Mouse (Mus musculus) forebrain, postnatal 0 days (tissue): ENCODE results near the gene Gdpgp1. TPM values are rescaled to one million over a fixed set of nuclear protein-coding genes. Genes with fewer than 3 reads are reported as not detected.

Source experiments
- ATAC-seq: fragments of 200-750 bp; cut with Nextera tagmentation; 2 replicates; pipeline ENCODE4 v1.8.0; 2017; ENCODE audit warnings: mild to moderate bottlenecking, moderate library complexity
- DNase-seq: peaks from one replicate; pipeline ENCODE4 v3.0.0-alpha.2; 2015
- H3K27ac ChIP-seq: fragments of 300-500 bp; sonication (generic); 2 replicates; pipeline ENCODE4 v1.5.1; 2014; ENCODE audit warnings: low read depth, mild to moderate bottlenecking, antibody characterized with exemption, low read length, moderate library complexity, mixed read lengths
- H3K27me3 ChIP-seq: fragments of 300-500 bp; sonication (generic); 2 replicates; pipeline ENCODE4 v1.6.1; 2014; ENCODE audit warnings: mild to moderate bottlenecking, low read length, mixed read lengths; ENCODE audit not compliant: insufficient read depth
- H3K36me3 ChIP-seq: fragments of 300-500 bp; sonication (generic); 2 replicates; pipeline ENCODE4 v1.6.1; 2014; ENCODE audit warnings: mild to moderate bottlenecking, moderate library complexity; ENCODE audit not compliant: insufficient read depth
- H3K4me1 ChIP-seq: fragments of 300-500 bp; sonication (generic); 2 replicates; pipeline ENCODE4 v1.6.1; 2014; ENCODE audit warnings: antibody characterized with exemption; ENCODE audit not compliant: insufficient read depth
- H3K4me2 ChIP-seq: fragments of 300-500 bp; sonication (generic); 2 replicates; pipeline ENCODE4 v1.6.1; 2014; ENCODE audit warnings: low read depth, mild to moderate bottlenecking, moderate library complexity
- H3K4me3 ChIP-seq: fragments of 300-500 bp; sonication (generic); 2 replicates; pipeline ENCODE4 v1.5.1; 2014; ENCODE audit warnings: low read depth, low read length, mixed read lengths
- H3K9ac ChIP-seq: fragments of 300-500 bp; sonication (generic); 2 replicates; pipeline ENCODE4 v1.6.1; 2014; ENCODE audit warnings: mild to moderate bottlenecking
- H3K9me3 ChIP-seq: fragments of 300-500 bp; sonication (generic); 2 replicates; pipeline ENCODE4 v1.6.1; 2016; ENCODE audit warnings: low read length
- CTCF ChIP-seq: sonication (generic); IDR thresholded peaks from 2 replicates; pipeline ENCODE4 v1.5.1; 2016; ENCODE audit warnings: antibody characterized with exemption, control low read depth, low read depth
- WGBS: fragments of 180-500 bp; shearing (Covaris S2); extraction: QIAGEN DNeasy Blood & Tissue Kit; methylation state at CpG from one replicate; pipeline ENCODE4 v1.1.7; 2014; 5-methylcytosine and 5-hydroxymethylcytosine counted together
- polyA plus RNA-seq: library from polyadenylated mRNA; unstranded; fragments of >200 nt; fragmentation: Nextera tagmentation; extraction: Ambion mirVana; gene quantifications from 2 replicates; pipeline ENCODE4 v1.2.1, GENCODE M21; 2015
- total RNA-seq: library from RNA; depleted of rRNA; stranded (reverse); fragments of >200 nt; gene quantifications from 2 replicates; pipeline ENCODE4 v1.2.3, GENCODE M21; 2014

Gdpgp1 gene
- total and polyA plus RNA-seq, 2 experiments from 2014 or later = 2.6 to 5.8 TPM

- peaks cover 33% of the 10 kb centered on the region for H3K4me1 ChIP-seq
- no peaks in the 10 kb centered on the region for H3K27me3 ChIP-seq
- no peak for TF ChIP-seq CTCF
- DNase-seq = no peak
- no peak overlapping the region for H3K27ac ChIP-seq
- H3K9me3 ChIP-seq = no peaks in the 10 kb centered on the region
- ATAC-seq = no peak
- 93% methylated on average over 5 of the region's 5 CpGs for WGBS
- H3K4me2 ChIP-seq = no peak overlapping the region
- H3K4me3 ChIP-seq = no peak overlapping the region
- no peak overlapping the region for H3K9ac ChIP-seq
- no peaks in the 10 kb centered on the region for H3K36me3 ChIP-seq
These were observed 37.5 kb upstream of the Gdpgp1 start for GRCm38 (mm10) chr7:80195146-80195545.

- Histone ChIP-seq H3K9me3 (no peaks in the 10 kb centered on the region), H3K9ac (no peak overlapping the region), H3K4me3 (no peak overlapping the region), H3K4me1 (peaks cover 33% of the 10 kb centered on the region), H3K27ac (no peak overlapping the region), H3K4me2 (no peak overlapping the region), H3K36me3 (no peaks in the 10 kb centered on the region), H3K27me3 (no peaks in the 10 kb centered on the region)
- ATAC-seq (no peak), DNase-seq (no peak)
- WGBS = 78% methylated on average over 10 of the region's 11 CpGs
- no peak for TF ChIP-seq CTCF
These were observed 36.9 kb upstream of the Gdpgp1 start for GRCm38 (mm10) chr7:80195576-80196263.

- Histone ChIP-seq H3K9me3 (no peaks in the 10 kb centered on the region), H3K4me3 (peak overlapping the region; percentile 84), H3K9ac (peak overlapping the region; percentile 90), H3K36me3 (no peaks in the 10 kb centered on the region), H3K4me2 (peak overlapping the region; percentile 80), H3K4me1 (peaks cover 40% of the 10 kb centered on the region), H3K27me3 (no peaks in the 10 kb centered on the region), H3K27ac (peak overlapping the region; percentile 89)
- ATAC-seq (no peak), DNase-seq (peak; percentile 43)
- TF ChIP-seq CTCF = peak; percentile 28; the same call in 1 of the 2 replicates
- WGBS = 8% methylated on average over 4 of the region's 4 CpGs
These were observed 35.3 kb upstream of the Gdpgp1 start for GRCm38 (mm10) chr7:80197371-80197770.

- H3K4me2 ChIP-seq = peak overlapping the region; percentile 80
- peak; percentile 82 for DNase-seq
- no peaks in the 10 kb centered on the region for H3K36me3 ChIP-seq
- no peaks in the 10 kb centered on the region for H3K9me3 ChIP-seq
- ATAC-seq = peak; percentile 88
- peak overlapping the region; percentile 84 for H3K4me3 ChIP-seq
- peak overlapping the region; percentile 90 for H3K9ac ChIP-seq
- H3K27me3 ChIP-seq = no peaks in the 10 kb centered on the region
- peak overlapping the region; percentile 89 for H3K27ac ChIP-seq
- no peak for TF ChIP-seq CTCF
- 1% methylated on average over 69 of the region's 74 CpGs for WGBS
- H3K4me1 ChIP-seq = peaks cover 37% of the 10 kb centered on the region
These were observed 34.5 kb upstream of the Gdpgp1 start for GRCm38 (mm10) chr7:80197941-80198778.

GRCm38 (mm10) chr7:80198863-80199262, 33.8 kb upstream of the Gdpgp1 start:
- peak overlapping the region; percentile 80 for H3K4me2 ChIP-seq
- WGBS = 2% methylated on average over 11 of the region's 11 CpGs
- ATAC-seq = peak; percentile 0; the same call in 1 of the 2 replicates
- DNase-seq = no peak
- H3K9ac ChIP-seq = peak overlapping the region; percentile 90
- 0 out of 2 replicates have a peak, but pooled peaks cover 3% of the 10 kb centered on the region for H3K36me3 ChIP-seq
- no peak for TF ChIP-seq CTCF
- H3K27ac ChIP-seq = peak overlapping the region; percentile 89
- peak overlapping the region; percentile 84 for H3K4me3 ChIP-seq
- H3K27me3 ChIP-seq = no peaks in the 10 kb centered on the region
- H3K9me3 ChIP-seq = no peaks in the 10 kb centered on the region
- H3K4me1 ChIP-seq = peaks cover 33% of the 10 kb centered on the region

- no peak for ATAC-seq
- 34% methylated on average over 6 of the region's 6 CpGs for WGBS
- Histone ChIP-seq H3K4me1 (peaks cover 29% of the 10 kb centered on the region), H3K27me3 (no peaks in the 10 kb centered on the region), H3K9me3 (no peaks in the 10 kb centered on the region), H3K4me2 (peak overlapping the region; percentile 80), H3K4me3 (peak overlapping the region; percentile 84), H3K27ac (peak overlapping the region; percentile 89), H3K36me3 (0 out of 2 replicates have a peak, but pooled peaks cover 6% of the 10 kb centered on the region), H3K9ac (peak overlapping the region; percentile 90)
- no peak for TF ChIP-seq CTCF
- DNase-seq = no peak
These were observed 33.4 kb upstream of the Gdpgp1 start for GRCm38 (mm10) chr7:80199286-80199685.
